Mouse (Mus musculus) thymus, adult 2 months (tissue): ENCODE results near the gene Tapbpl. TPM values are rescaled to one million over a fixed set of nuclear protein-coding genes. Genes with fewer than 3 reads are reported as not detected.

ENCODE experiments used
- DNase-seq: peaks from one replicate; pipeline ENCODE4 v3.0.0; 2021
- H3K27ac ChIP-seq: fragments of 200-500 bp; 2 replicates; pipeline ENCODE4 v1.5.1; 2012; ENCODE audit warnings: low read length, control low read depth; ENCODE audit not compliant: control insufficient read depth, insufficient read depth
- H3K27me3 ChIP-seq: fragments of 200-500 bp; 2 replicates; pipeline ENCODE4 v1.6.1; 2012; ENCODE audit warnings: mild to moderate bottlenecking, low read length, moderate library complexity, mixed read lengths; ENCODE audit not compliant: control insufficient read depth, insufficient read depth
- H3K36me3 ChIP-seq: fragments of 200-500 bp; 2 replicates; pipeline ENCODE4 v1.6.1; 2012; ENCODE audit warnings: mild to moderate bottlenecking, low read length, moderate library complexity; ENCODE audit not compliant: control insufficient read depth, insufficient read depth
- H3K4me1 ChIP-seq: fragments of 200-500 bp; replicated peaks from 2 replicates; pipeline ENCODE4 v1.6.1; 2012; ENCODE audit warnings: low read length; ENCODE audit not compliant: control insufficient read depth, insufficient read depth
- H3K4me3 ChIP-seq: fragments of 200-500 bp; 2 replicates; pipeline ENCODE4 v1.5.1; 2012; ENCODE audit warnings: mild to moderate bottlenecking, low read length, control low read depth, moderate library complexity; ENCODE audit not compliant: control insufficient read depth, insufficient read depth
- CTCF ChIP-seq: fragments of 200-500 bp; IDR thresholded peaks from 2 replicates; pipeline ENCODE4 v1.5.1; 2012; ENCODE audit warnings: mild to moderate bottlenecking, control low read depth, low read length, moderate library complexity, borderline replicate concordance; ENCODE audit not compliant: control insufficient read depth, poor library complexity, insufficient read depth; ENCODE audit errors: extremely low read depth
- POLR2A ChIP-seq: fragments of 200-500 bp; IDR thresholded peaks from 2 replicates; pipeline ENCODE4 v1.6.1; 2012; ENCODE audit warnings: mild to moderate bottlenecking, low read length, control low read depth, moderate library complexity; ENCODE audit not compliant: control insufficient read depth, poor library complexity, insufficient read depth; ENCODE audit errors: extremely low read depth
- WGBS: fragments of 180-500 bp; shearing (Covaris S2); methylation state at CpG from one replicate; pipeline ENCODE4 v1.1.7; 2018; 5-methylcytosine and 5-hydroxymethylcytosine counted together
- polyA plus RNA-seq: library from polyadenylated mRNA; depleted of rRNA; stranded (reverse); fragments of >200 nt; gene quantifications from 2 replicates; pipeline ENCODE4 v1.2.3, GENCODE M21; 2012

Tapbpl gene
- polyA plus RNA-seq, 1 experiment, result 67.6 TPM

DNA sequence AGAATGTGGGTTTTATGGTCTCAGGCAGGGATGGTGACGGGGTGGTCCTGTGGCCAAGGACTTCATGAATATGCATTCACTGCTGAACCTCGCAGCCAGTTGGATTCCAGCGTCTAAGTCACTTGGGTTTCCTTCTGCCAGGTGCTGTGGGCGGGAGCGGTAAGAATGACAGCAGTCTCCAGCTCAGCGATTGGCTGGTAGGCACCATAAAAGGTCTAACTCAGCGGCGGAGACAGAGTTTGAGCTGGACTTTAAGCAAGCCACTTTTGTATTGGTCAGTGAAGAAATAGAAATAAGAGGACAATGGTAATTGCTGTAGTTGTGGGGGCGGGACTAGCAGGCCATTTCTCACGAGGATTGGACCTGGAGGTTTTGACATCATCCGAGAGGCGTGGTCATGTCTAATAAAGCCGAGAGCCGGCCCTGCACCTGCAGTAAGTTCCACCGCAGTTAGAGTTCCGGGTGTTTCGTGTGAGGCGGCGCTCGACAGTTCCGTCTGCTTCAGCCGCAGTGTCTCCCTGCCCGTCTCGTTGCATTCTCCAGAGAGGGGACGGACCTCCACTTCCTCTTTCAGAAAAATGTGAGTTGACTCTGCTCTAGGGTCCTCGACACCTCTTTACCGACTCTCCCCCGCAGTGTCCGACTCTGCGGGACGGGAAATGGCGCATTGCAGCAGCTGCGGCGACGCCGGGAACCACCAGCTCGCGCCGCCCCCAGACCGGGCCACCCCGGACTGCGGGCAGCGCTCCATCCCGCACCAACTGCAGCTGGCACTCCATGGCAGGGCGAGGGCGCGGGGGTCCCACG, 16.3 kb downstream of the Tapbpl start, which contains the start of gene Vamp1:
TSS of gene Vamp1 (plus strand) at position 404 of the 807 bp plus-strand sequence.
- peaks cover 26% of the 10 kb centered on the region for H3K36me3 ChIP-seq
- H3K27ac ChIP-seq, result peak within 1 kb of the TSS; percentile 93
- peak; percentile 91 for DNase-seq
- peaks cover 32% of the 10 kb centered on the region for H3K4me1 ChIP-seq
- under 1% methylated on average over 48 of the region's 48 CpGs for WGBS
- no peaks in the 10 kb centered on the region for H3K27me3 ChIP-seq
- peak within 1 kb of the TSS; percentile 97 for H3K4me3 ChIP-seq
- no peak for TF ChIP-seq CTCF
- TF ChIP-seq POLR2A, result peak; percentile 95

DNA sequence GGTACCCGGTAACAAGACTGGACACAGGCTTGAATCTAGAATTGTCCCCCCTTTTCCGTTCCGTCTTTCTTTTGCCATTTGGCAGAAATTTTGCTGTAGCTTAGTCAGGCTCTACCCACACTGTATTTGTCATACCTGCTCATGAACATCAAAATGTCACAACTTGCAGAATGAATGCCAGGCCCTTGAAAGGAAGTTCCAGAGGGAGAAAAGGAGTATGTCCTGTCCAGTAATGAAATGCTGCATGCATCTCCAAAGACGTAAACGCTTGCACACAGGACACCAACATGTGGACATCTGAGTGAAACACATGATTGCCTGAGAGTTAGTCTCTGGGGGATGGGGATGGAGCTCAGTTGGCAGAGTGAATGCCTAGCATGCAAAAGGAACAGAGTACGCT, 17.9 kb downstream of the Tapbpl start:
- WGBS, result 97% methylated on average over 6 of the region's 6 CpGs
- Histone ChIP-seq H3K4me3 (no peak overlapping the region), H3K4me1 (peaks cover 18% of the 10 kb centered on the region), H3K27me3 (no peaks in the 10 kb centered on the region), H3K27ac (no peak overlapping the region), H3K36me3 (peaks cover 10% of the 10 kb centered on the region)
- TF ChIP-seq POLR2A, result no peak
- TF ChIP-seq CTCF, result no peak
- DNase-seq, result no peak

GRCm38 (mm10) chr6:125213129-125213528, 18.5 kb downstream of the Tapbpl start:
- Histone ChIP-seq H3K36me3 (peaks cover 5% of the 10 kb centered on the region), H3K27me3 (no peaks in the 10 kb centered on the region), H3K4me1 (peaks cover 12% of the 10 kb centered on the region), H3K27ac (no peak overlapping the region), H3K4me3 (no peak overlapping the region)
- DNase-seq, result no peak
- TF ChIP-seq CTCF (no peak), POLR2A (no peak)
- WGBS, result 92% methylated on average over 6 of the region's 6 CpGs

- Histone ChIP-seq H3K36me3 (no peaks in the 10 kb centered on the region; the same call in 1 of the 2 replicates), H3K4me3 (no peak overlapping the region), H3K27ac (no peak overlapping the region), H3K27me3 (no peaks in the 10 kb centered on the region), H3K4me1 (peaks cover 8% of the 10 kb centered on the region; the same call in 1 of the 2 replicates)
- DNase-seq, result no peak
- WGBS, result 55% methylated on average over 2 of the region's 2 CpGs
- TF ChIP-seq CTCF (no peak), POLR2A (no peak)
These were observed 19.0 kb downstream of the Tapbpl start for GRCm38 (mm10) chr6:125212621-125213020.

- H3K36me3 ChIP-seq, result no peaks in the 10 kb centered on the region
- TF ChIP-seq CTCF (no peak), POLR2A (no peak)
These were observed 21.2 kb downstream of the Tapbpl start for GRCm38 (mm10) chr6:125210436-125210835.

DNA sequence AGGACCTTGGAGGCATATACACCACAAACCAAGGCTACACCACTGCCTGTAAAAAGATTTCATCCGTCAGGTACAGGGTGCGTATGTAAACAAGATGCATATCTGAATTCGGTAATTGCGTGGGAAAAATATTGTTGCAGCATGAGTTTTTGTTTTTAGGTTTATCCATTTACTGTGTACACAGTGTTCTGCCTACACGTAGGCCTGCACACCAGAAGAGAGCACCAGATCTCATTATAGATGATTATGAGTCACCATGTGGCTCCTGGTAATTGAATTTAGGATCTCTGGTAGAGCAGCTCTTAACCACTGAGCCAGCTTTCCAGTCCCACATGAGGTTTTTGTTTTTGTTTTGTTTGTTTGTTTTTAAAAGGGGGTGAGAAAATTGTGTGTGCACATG, 34.5 kb downstream of the Tapbpl start:
- 0 out of 2 replicates have a peak, but pooled peaks cover 4% of the 10 kb centered on the region for H3K36me3 ChIP-seq
- DNase-seq, result no peak
- TF ChIP-seq POLR2A, result no peak
- no peak for TF ChIP-seq CTCF
- H3K27ac ChIP-seq, result no peak overlapping the region
- WGBS, result 96% methylated on average over 5 of the region's 5 CpGs
- H3K27me3 ChIP-seq, result no peaks in the 10 kb centered on the region
- H3K4me3 ChIP-seq, result no peak overlapping the region
- H3K4me1 ChIP-seq, result peaks cover 2% of the 10 kb centered on the region

More at GRCm38 (mm10) chr6:125210436-125210835, 21.2 kb downstream of the Tapbpl start:
- 97% methylated on average over 1 of the region's 1 CpGs for WGBS
- Histone ChIP-seq H3K27ac (no peak overlapping the region), H3K27me3 (no peaks in the 10 kb centered on the region), H3K4me3 (no peak overlapping the region), H3K4me1 (no peaks in the 10 kb centered on the region)
- DNase-seq, result no peak

GRCm38 (mm10) chr6:125196301-125196700, 35.4 kb downstream of the Tapbpl start:
- no peaks in the 10 kb centered on the region for H3K27me3 ChIP-seq

More at GRCm38 (mm10) chr6:125196301-125196700, 35.4 kb downstream of the Tapbpl start:
- DNase-seq, result no peak
- peaks cover 2% of the 10 kb centered on the region for H3K4me1 ChIP-seq
- 93% methylated on average over 3 of the region's 3 CpGs for WGBS
- H3K27ac ChIP-seq, result no peak overlapping the region
- TF ChIP-seq POLR2A, result no peak
- TF ChIP-seq CTCF, result no peak
- 0 out of 2 replicates have a peak, but pooled peaks cover 4% of the 10 kb centered on the region for H3K36me3 ChIP-seq
- no peak overlapping the region for H3K4me3 ChIP-seq
